Mouse (Mus musculus) CH12.LX (cell line): ENCODE measurements at regions not wholly inside any gene's neighbourhood (a gene's known extent, or its start where the extent isn't known, plus 50 kb on each side); places are given as distances from the start of the nearest gene placed in this dataset.

Source experiments
- BHLHE40 ChIP-seq: IDR thresholded peaks from 2 replicates; pipeline ENCODE4 v1.6.1; 2011; ENCODE audit warnings: mild to moderate bottlenecking, low read depth, low read length, improper control_type of control experiment
- CTCF ChIP-seq, 2 experiments: IDR thresholded peaks in 1 of 2; conservative IDR thresholded peaks in 1 of 2; 2 replicates each; pipeline ENCODE4 v1.5.1; 2011 to 2012; ENCODE audit warnings: low read depth in 2 of 2, low read length in 2 of 2, improper control_type of control experiment in 1 of 2, inconsistent platforms in 1 of 2, mild to moderate bottlenecking in 1 of 2, moderate library complexity in 1 of 2
- EP300 ChIP-seq: IDR thresholded peaks from 2 replicates; pipeline ENCODE4 v1.6.1; 2011; ENCODE audit warnings: low read length, improper control_type of control experiment
- JUND ChIP-seq: conservative IDR thresholded peaks from 2 replicates; pipeline ENCODE4 v1.6.1; 2011; ENCODE audit warnings: low read depth, low read length, improper control_type of control experiment
- KAT2A ChIP-seq: IDR thresholded peaks from 2 replicates; pipeline ENCODE4 v1.6.1; 2012; ENCODE audit warnings: low read length, improper control_type of control experiment, inconsistent platforms; ENCODE audit not compliant: insufficient replicate concordance
- NELFE ChIP-seq: IDR thresholded peaks from 2 replicates; pipeline ENCODE4 v1.6.1; 2011; ENCODE audit warnings: low read depth, low read length, improper control_type of control experiment
- POLR2A ChIP-seq: IDR thresholded peaks from 2 replicates; pipeline ENCODE4 v1.6.1; 2011; ENCODE audit warnings: low read depth, mild to moderate bottlenecking, improper control_type of control experiment, low read length
- POLR2AphosphoS2 ChIP-seq: IDR thresholded peaks from 2 replicates; pipeline ENCODE4 v1.6.1; 2011; ENCODE audit warnings: low read depth, low read length, improper control_type of control experiment
- RCOR1 ChIP-seq: conservative IDR thresholded peaks from 2 replicates; pipeline ENCODE4 v1.6.1; 2012; ENCODE audit warnings: low read depth, mild to moderate bottlenecking, inconsistent platforms, low read length, improper control_type of control experiment

GRCm38 (mm10) chr2:123806370-123806769, 283.4 kb upstream of the Sema6d start:
- no peak for TF ChIP-seq JUND
- TF ChIP-seq RCOR1: no peak
- no peak for TF ChIP-seq EP300
- TF ChIP-seq CTCF (conservative IDR thresholded peaks at IDR 0.05 in 1 of 2, IDR thresholded peaks at IDR 0.05 in 1 of 2; ENCODE audit: low read depth in 2 of 2, low read length in 2 of 2): no peak
- no peak for TF ChIP-seq KAT2A
- TF ChIP-seq POLR2A: no peak
- TF ChIP-seq NELFE: no peak
- no peak for TF ChIP-seq POLR2AphosphoS2
- no peak for TF ChIP-seq BHLHE40
